Mouse (Mus musculus): ENCODE measurements at regions not wholly inside any gene's neighbourhood (a gene's known extent, or its start where the extent isn't known, plus 50 kb on each side); places are given as distances from the start of the nearest gene placed in this dataset.

GRCm38 (mm10) chr2:108231054-108231453 lies 940.6 kb downstream of the Kcna4 start:
- Histone ChIP-seq H3K27ac (ENCODE audit: low read length) (no peak overlapping the region), H3K9ac (ENCODE audit: low read depth, low read length) (no peak overlapping the region), H3K4me2 (ENCODE audit: low read length) (no peak overlapping the region), H3K4me1 (ENCODE audit: control insufficient read depth, insufficient read depth, low read length) (no peaks in the 10 kb centered on the region), H3K27me3 (ENCODE audit: control insufficient read depth, insufficient read depth, low read depth, low read length) (no peaks in the 10 kb centered on the region), H3K4me3 (ENCODE audit: low read depth, low read length) (no peak overlapping the region), H3K9me3 (replicated peaks; ENCODE audit: control insufficient read depth, low read length, poor library complexity, severe bottlenecking) (no peaks in the 10 kb centered on the region), H3K36me3 (ENCODE audit: control insufficient read depth, insufficient read depth, low read length) (no peaks in the 10 kb centered on the region)
- ATAC-seq = no peak
- WGBS = 84% methylated on average over 4 of the region's 4 CpGs

GRCm38 (mm10) chr2:108231924-108232323 lies 941.5 kb downstream of the Kcna4 start:
- ATAC-seq = peak; percentile 62

DNA sequence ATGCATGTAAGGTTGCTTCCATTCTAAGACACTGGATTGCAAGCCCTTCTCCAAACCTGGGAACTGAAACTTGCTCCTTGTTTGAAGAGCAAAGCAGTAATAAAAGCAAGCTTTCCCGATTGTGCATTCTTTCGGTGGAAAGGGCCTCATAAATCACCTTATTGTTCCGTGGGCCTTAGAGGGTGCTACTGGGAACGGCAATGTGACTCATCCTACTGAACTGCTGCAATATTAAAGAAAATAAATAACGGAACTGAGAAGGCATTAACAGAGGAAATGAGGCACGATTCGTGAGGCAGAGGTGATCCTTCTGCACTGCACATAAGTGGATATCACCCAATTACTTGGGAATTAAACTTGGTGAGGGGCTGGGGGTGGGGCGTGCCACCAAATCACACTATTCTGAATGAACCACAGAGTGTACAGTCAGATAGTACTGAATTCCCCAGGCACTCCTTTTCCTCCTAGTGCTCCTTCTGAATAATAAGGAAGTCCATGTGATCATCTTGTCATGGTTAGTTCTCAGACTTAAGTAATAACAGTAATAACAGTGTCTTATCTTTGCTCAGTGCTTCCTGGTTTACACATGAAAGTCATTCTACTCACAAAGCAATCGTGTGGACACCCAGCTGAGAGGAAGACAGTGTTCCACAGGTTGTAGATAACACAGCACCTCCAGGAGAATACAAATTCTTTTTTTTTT lies 946.0 kb downstream of the Kcna4 start:
- no peak overlapping the region for H3K4me2 ChIP-seq (ENCODE audit: low read length)
- H3K27me3 ChIP-seq (ENCODE audit: control insufficient read depth, insufficient read depth, low read depth, low read length) = no peaks in the 10 kb centered on the region
- WGBS = 76% methylated on average over 9 of the region's 9 CpGs
- no peak overlapping the region for H3K9ac ChIP-seq (ENCODE audit: low read depth, low read length)
- H3K9me3 ChIP-seq (replicated peaks; ENCODE audit: control insufficient read depth, low read length, poor library complexity, severe bottlenecking) = no peaks in the 10 kb centered on the region
- H3K27ac ChIP-seq (ENCODE audit: low read length) = no peak overlapping the region
- no peaks in the 10 kb centered on the region for H3K36me3 ChIP-seq (ENCODE audit: control insufficient read depth, insufficient read depth, low read length)
- H3K4me1 ChIP-seq (ENCODE audit: control insufficient read depth, insufficient read depth, low read length) = no peaks in the 10 kb centered on the region
- ATAC-seq = no peak
- H3K4me3 ChIP-seq (ENCODE audit: low read depth, low read length) = no peak overlapping the region

More at GRCm38 (mm10) chr2:108231924-108232323, 941.5 kb downstream of the Kcna4 start:
- no peaks in the 10 kb centered on the region for H3K9me3 ChIP-seq (replicated peaks; ENCODE audit: control insufficient read depth, low read length, poor library complexity, severe bottlenecking)
- WGBS = 24% methylated on average over 7 of the region's 7 CpGs
- H3K27ac ChIP-seq (ENCODE audit: low read length) = no peak overlapping the region
- no peaks in the 10 kb centered on the region for H3K27me3 ChIP-seq (ENCODE audit: control insufficient read depth, insufficient read depth, low read depth, low read length)
- no peak overlapping the region for H3K9ac ChIP-seq (ENCODE audit: low read depth, low read length)
- H3K36me3 ChIP-seq (ENCODE audit: control insufficient read depth, insufficient read depth, low read length) = no peaks in the 10 kb centered on the region
- H3K4me2 ChIP-seq (ENCODE audit: low read length) = peak overlapping the region; percentile 10; the same call in 1 of the 2 replicates
- no peaks in the 10 kb centered on the region for H3K4me1 ChIP-seq (ENCODE audit: control insufficient read depth, insufficient read depth, low read length)
- no peak overlapping the region for H3K4me3 ChIP-seq (ENCODE audit: low read depth, low read length)

Measured in midbrain, embryonic 16.5 days (tissue).